Mouse (Mus musculus): ENCODE measurements around the gene Arl4c. TPM values are rescaled to one million over a fixed set of nuclear protein-coding genes. Genes with fewer than 3 reads are reported as not detected.

Gene Arl4c
- 16.3 and 17.7 TPM in 2 replicates for polyA plus RNA-seq (2016; fragmentation: Nextera tagmentation; extraction: Ambion mirVana)

DNA sequence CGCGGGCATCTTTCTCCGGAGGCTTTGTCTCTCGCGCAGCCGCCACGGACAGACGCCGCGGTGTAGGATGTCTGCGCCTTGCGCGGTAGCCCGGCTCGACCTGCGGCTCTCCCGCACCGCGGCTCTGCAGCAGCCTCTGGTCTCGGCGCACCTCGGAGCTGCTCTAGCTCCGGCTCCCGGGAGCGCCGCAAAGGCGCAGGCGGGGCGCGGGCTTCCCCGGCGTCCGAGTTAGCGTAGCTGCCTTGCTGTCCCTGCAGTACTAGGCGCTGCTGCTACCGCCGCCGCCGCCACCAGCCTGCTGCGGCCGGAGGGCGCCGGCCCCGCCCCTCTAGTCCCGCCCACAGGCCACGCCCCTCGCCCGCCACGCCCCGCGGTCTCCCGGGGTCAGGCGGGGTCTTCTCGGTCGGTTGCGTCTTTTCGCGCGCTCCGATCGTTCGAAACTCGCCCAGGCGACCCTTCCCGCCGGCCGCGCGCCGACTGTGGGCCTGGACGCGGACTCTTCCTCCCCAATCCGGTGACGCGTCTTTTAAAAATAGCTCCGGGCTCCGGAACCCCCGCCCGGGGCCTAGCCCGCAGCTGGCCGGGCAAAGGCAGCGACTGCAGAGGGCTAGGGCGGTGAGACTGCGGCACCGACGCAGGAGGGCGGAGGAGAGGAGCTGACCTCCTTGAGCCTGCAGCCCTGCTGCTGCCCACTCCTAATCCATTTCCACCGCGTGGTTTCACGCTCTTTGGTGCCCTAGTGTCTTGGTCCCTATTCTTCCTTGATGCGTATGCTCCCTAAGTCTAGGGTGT is at the start of gene Arl4c:
TSS of gene Arl4c (minus strand) at position 352 of the 792 bp plus-strand sequence.
- H3K36me3 ChIP-seq: peaks cover 7% of the 10 kb centered on the region; the same call in 1 of the 2 replicates
- H3K9ac ChIP-seq (replicated peaks): peak within 1 kb of the TSS; percentile 91
- peaks cover 27% of the 10 kb centered on the region for H3K4me1 ChIP-seq (replicated peaks)
- no peaks in the 10 kb centered on the region for H3K9me3 ChIP-seq
- peak within 1 kb of the TSS; percentile 92 for H3K27ac ChIP-seq
- H3K27me3 ChIP-seq: peaks cover 11% of the 10 kb centered on the region
- 1% methylated on average over 90 of the region's 91 CpGs for WGBS
- H3K4me3 ChIP-seq (replicated peaks): peak within 1 kb of the TSS; percentile 85
- H3K4me2 ChIP-seq: peak within 1 kb of the TSS; percentile 89
- ATAC-seq (ENCODE audit: insufficient number of reproducible peaks, insufficient read depth, low FRiP score, low TSS enrichment, low read depth): peak; percentile 88

DNA sequence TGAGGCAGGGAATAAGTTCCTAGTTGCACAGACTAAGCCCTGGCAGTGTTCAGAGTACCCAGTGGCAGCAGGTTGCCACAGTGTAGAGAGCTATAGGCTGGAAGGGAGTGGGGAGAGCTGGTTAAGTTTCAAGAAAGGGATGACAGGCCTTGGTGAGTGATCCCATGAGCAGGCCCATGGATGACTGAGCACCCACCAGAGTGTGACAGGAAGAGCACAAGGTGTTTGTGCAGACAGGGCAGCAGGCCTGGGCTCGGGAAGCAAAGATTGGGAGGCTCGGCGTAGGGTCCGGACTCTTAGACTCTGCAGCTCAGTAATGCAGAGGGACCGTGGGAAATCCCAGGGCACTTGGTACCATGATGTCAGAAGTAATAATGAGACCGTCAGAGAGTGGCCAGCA is 49.3 kb upstream of the Arl4c start:
- H3K9ac ChIP-seq (replicated peaks): no peak overlapping the region
- no peak overlapping the region for H3K27ac ChIP-seq
- H3K36me3 ChIP-seq: no peaks in the 10 kb centered on the region
- no peak for ATAC-seq (ENCODE audit: insufficient number of reproducible peaks, insufficient read depth, low FRiP score, low TSS enrichment, low read depth)
- H3K4me1 ChIP-seq (replicated peaks): no peaks in the 10 kb centered on the region
- H3K4me3 ChIP-seq (replicated peaks): no peak overlapping the region
- WGBS: 84% methylated on average over 6 of the region's 6 CpGs
- no peaks in the 10 kb centered on the region for H3K27me3 ChIP-seq
- H3K9me3 ChIP-seq: 0 out of 2 replicates have a peak, but pooled peaks cover 6% of the 10 kb centered on the region
- no peak overlapping the region for H3K4me2 ChIP-seq

DNA sequence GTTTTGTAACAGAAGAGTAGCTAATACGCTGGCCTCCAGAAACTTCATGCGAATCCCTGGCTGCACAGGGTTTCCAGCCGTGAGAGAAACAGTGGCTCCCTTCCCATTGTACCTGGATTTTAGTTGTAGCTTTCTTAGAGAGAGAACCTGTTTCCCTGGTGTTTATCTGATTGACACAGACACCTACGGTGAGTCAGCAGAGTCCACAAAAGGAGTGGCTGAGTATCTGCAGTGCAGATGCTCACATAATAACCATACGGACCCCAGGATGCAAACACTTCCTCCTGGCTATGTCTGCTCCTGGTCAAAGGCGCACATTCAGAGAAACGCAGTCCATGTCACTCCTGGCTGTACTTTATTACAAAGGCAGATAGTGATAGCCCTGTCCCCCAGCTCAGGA is 48.6 kb upstream of the Arl4c start:
- no peak overlapping the region for H3K4me3 ChIP-seq (replicated peaks)
- WGBS: 80% methylated on average over 7 of the region's 7 CpGs
- H3K4me2 ChIP-seq: no peak overlapping the region
- H3K27ac ChIP-seq: no peak overlapping the region
- no peaks in the 10 kb centered on the region for H3K4me1 ChIP-seq (replicated peaks)
- H3K36me3 ChIP-seq: no peaks in the 10 kb centered on the region
- no peaks in the 10 kb centered on the region for H3K27me3 ChIP-seq
- H3K9ac ChIP-seq (replicated peaks): no peak overlapping the region
- no peak for ATAC-seq (ENCODE audit: insufficient number of reproducible peaks, insufficient read depth, low FRiP score, low TSS enrichment, low read depth)
- 0 out of 2 replicates have a peak, but pooled peaks cover 6% of the 10 kb centered on the region for H3K9me3 ChIP-seq

DNA sequence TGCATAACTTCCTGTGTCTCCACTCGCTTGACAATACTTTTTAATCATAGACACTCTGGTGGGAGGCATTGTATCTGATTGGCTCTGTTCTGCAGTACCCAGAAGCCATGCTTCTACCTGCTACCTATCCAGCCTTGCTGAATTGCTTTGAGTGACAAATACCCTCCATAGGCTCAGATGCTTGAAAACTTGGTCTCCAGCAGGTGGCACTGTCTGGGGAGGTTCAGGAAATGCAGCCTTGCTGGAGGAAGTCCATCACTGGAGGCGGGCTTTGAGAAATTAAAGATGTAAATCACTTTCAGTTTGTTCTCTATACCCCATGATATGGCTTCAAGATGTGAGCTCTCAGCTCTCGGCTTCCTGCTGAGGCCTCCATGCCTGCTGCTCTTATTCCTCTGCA is 48.1 kb upstream of the Arl4c start:
- H3K27me3 ChIP-seq: no peaks in the 10 kb centered on the region
- H3K4me1 ChIP-seq (replicated peaks): no peaks in the 10 kb centered on the region
- no peak overlapping the region for H3K9ac ChIP-seq (replicated peaks)
- no peak overlapping the region for H3K4me3 ChIP-seq (replicated peaks)
- WGBS: 78% methylated on average over 3 of the region's 3 CpGs
- no peaks in the 10 kb centered on the region for H3K36me3 ChIP-seq
- no peak for ATAC-seq (ENCODE audit: insufficient number of reproducible peaks, insufficient read depth, low FRiP score, low TSS enrichment, low read depth)
- 0 out of 2 replicates have a peak, but pooled peaks cover 3% of the 10 kb centered on the region for H3K9me3 ChIP-seq
- H3K4me2 ChIP-seq: no peak overlapping the region
- no peak overlapping the region for H3K27ac ChIP-seq

DNA sequence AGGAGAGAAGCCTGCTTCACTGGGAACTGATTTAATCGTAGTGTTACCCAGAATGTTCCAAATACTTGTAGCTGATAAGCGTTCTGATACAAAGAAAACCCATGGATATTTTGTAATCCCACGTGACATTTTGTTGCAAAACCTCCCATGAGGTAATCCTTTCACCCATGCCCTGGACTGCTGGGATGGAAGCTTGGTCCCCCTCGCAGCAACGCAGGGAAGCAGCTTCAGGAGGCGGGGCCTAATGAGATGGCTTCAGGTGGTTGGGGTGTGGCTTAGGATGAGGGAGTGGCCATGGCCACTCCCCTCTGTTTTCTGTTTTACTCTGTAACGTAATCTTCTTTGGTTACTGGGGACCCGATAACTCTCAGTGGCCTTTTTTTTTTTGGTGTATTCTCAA is 47.1 kb upstream of the Arl4c start:
- ATAC-seq (ENCODE audit: insufficient number of reproducible peaks, insufficient read depth, low FRiP score, low TSS enrichment, low read depth): no peak
- Histone ChIP-seq H3K36me3 (no peaks in the 10 kb centered on the region), H3K27me3 (no peaks in the 10 kb centered on the region), H3K4me2 (no peak overlapping the region), H3K9ac (replicated peaks) (no peak overlapping the region), H3K4me3 (replicated peaks) (no peak overlapping the region), H3K27ac (no peak overlapping the region), H3K4me1 (replicated peaks) (no peaks in the 10 kb centered on the region), H3K9me3 (no peaks in the 10 kb centered on the region)
- WGBS: 73% methylated on average over 8 of the region's 8 CpGs

DNA sequence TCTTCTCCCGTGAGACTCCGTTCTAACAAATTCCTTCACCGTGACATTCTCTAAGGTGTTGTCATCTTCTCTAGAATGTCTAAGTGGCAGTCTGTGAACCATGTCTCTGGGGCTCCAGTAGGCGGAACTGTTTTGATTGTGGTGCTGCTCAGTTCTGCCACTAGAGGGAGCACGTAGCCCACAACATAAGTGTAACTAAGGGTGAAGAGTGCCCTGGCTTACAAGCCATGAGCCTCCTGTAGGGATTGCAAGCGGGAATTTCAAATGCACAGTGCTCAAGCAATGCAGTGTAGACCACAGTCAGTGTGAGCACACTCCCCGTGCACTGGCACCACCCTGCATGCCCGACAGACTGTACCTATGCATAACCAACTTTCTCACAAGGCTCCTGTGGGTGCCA is 43.2 kb upstream of the Arl4c start:
- Histone ChIP-seq H3K4me2 (no peak overlapping the region), H3K27ac (no peak overlapping the region), H3K27me3 (no peaks in the 10 kb centered on the region), H3K9me3 (no peaks in the 10 kb centered on the region), H3K36me3 (no peaks in the 10 kb centered on the region), H3K4me3 (replicated peaks) (no peak overlapping the region), H3K4me1 (replicated peaks) (no peaks in the 10 kb centered on the region), H3K9ac (replicated peaks) (no peak overlapping the region)
- ATAC-seq (ENCODE audit: insufficient number of reproducible peaks, insufficient read depth, low FRiP score, low TSS enrichment, low read depth): peak; percentile 66; the same call in 1 of the 2 replicates
- 8% methylated on average over 8 of the region's 8 CpGs for WGBS

DNA sequence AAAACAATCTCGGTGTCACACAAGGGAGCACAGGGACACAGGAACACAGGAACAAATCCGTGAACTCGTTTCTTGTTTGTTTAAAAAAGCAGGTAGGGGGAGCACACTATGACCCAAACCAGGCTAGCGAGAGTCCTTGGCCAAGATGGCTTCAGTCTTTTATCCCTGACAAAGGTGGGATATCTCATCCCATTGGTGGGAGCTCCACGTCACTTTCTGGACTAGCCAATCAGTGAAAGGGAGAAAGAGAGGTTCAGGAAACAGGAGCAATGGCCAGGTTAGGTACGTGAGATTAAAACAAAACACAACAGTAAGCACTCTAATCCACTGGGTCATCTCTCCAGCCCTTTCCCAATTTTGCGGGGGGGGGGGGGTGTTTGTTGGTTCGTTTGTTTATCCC is 42.2 kb upstream of the Arl4c start:
- Histone ChIP-seq H3K4me2 (no peak overlapping the region), H3K27ac (no peak overlapping the region), H3K27me3 (no peaks in the 10 kb centered on the region), H3K9ac (replicated peaks) (no peak overlapping the region), H3K4me3 (replicated peaks) (no peak overlapping the region), H3K9me3 (no peaks in the 10 kb centered on the region), H3K4me1 (replicated peaks) (no peaks in the 10 kb centered on the region), H3K36me3 (no peaks in the 10 kb centered on the region)
- ATAC-seq (ENCODE audit: insufficient number of reproducible peaks, insufficient read depth, low FRiP score, low TSS enrichment, low read depth): no peak
- 75% methylated on average over 8 of the region's 8 CpGs for WGBS

DNA sequence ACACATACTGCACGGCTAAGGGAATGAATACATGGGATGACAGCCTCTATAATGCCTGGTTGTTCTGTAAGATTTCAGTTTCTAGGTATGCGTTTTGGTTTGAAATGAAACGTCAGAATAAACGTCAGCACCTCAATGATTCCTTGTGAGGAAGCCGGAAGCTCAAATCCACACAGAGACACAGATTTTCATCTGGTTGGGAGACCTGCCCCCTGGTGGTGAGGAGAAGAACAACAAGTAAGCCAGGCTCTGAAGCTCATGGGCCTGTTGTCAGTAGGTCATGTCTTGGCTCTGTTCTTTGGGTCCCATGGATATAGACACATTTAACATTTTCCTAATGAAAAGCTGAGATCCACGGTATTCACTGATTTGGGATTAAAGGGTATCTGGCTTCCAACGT is 40.4 kb upstream of the Arl4c start:
- Histone ChIP-seq H3K36me3 (no peaks in the 10 kb centered on the region), H3K27ac (no peak overlapping the region), H3K4me3 (replicated peaks) (no peak overlapping the region), H3K27me3 (no peaks in the 10 kb centered on the region), H3K9me3 (no peaks in the 10 kb centered on the region), H3K4me2 (no peak overlapping the region), H3K4me1 (replicated peaks) (no peaks in the 10 kb centered on the region), H3K9ac (replicated peaks) (no peak overlapping the region)
- WGBS: 51% methylated on average over 7 of the region's 7 CpGs
- ATAC-seq (ENCODE audit: insufficient number of reproducible peaks, insufficient read depth, low FRiP score, low TSS enrichment, low read depth): no peak

DNA sequence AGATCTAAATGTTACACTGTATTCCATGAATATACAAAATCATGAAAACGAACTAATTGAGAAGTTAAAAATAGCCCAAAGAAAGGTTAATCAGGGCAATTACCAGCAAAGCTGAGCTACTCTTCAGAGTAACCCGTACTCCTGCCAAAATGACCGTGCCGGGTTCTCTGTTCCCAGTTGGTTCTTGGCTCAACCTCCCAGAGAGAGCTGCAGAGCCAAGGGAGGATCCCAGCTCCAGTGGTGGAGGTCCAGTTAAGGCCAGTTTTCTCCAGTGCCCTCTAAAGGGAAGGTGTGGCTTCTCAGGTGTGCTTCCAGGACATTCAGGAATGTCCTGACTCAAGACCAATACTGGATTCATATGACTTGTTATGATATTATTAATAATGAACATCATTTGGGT is 37.5 kb upstream of the Arl4c start:
- Histone ChIP-seq H3K27me3 (no peaks in the 10 kb centered on the region), H3K27ac (no peak overlapping the region), H3K9ac (replicated peaks) (no peak overlapping the region), H3K9me3 (no peaks in the 10 kb centered on the region), H3K4me2 (no peak overlapping the region), H3K4me1 (replicated peaks) (no peaks in the 10 kb centered on the region), H3K36me3 (no peaks in the 10 kb centered on the region), H3K4me3 (replicated peaks) (no peak overlapping the region)
- no peak for ATAC-seq (ENCODE audit: insufficient number of reproducible peaks, insufficient read depth, low FRiP score, low TSS enrichment, low read depth)
- WGBS: 88% methylated on average over 4 of the region's 4 CpGs

DNA sequence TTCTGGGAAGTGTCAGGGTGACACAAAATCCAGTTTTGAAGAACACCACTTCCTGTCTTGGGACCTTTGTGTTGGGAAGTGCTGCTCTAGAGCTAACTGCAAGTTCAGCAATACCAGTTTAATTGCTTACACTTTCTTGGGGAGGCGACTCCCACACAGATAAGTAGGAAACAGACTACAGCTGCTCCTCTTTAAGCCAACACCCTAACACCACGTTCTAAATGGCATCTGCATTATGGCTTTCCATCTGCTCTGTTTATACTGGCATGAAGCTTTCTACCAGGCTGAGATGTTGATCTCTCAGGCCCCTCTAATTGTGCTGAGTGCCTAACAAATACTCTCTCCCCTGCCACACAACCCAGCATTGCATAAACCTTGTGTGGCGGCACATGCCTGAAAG is 36.9 kb upstream of the Arl4c start:
- ATAC-seq (ENCODE audit: insufficient number of reproducible peaks, insufficient read depth, low FRiP score, low TSS enrichment, low read depth): no peak
- Histone ChIP-seq H3K4me2 (no peak overlapping the region), H3K4me1 (replicated peaks) (no peaks in the 10 kb centered on the region), H3K4me3 (replicated peaks) (no peak overlapping the region), H3K27ac (no peak overlapping the region), H3K36me3 (no peaks in the 10 kb centered on the region), H3K27me3 (no peaks in the 10 kb centered on the region), H3K9me3 (no peaks in the 10 kb centered on the region), H3K9ac (replicated peaks) (no peak overlapping the region)
- 56% methylated on average over 3 of the region's 3 CpGs for WGBS

DNA sequence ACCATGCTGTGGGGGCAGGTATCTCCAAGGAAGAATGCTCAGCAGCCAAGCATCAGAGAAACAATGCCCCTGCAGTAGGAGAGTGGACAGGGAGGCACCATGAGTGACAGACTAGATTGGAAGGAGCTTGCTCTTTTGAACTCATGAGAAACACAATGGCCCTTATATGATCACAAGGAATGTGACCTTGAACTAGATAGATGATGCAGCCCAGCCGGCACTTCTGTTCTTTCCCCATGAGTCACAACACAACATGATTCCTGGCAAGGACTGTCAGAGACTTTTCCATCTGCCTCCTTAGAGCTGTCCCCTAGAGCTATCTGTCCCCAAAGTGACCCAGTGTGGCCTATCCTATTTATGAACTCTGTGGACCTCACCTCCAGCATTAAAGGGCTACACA is 27.5 kb upstream of the Arl4c start:
- Histone ChIP-seq H3K36me3 (no peaks in the 10 kb centered on the region), H3K4me1 (replicated peaks) (no peaks in the 10 kb centered on the region), H3K4me3 (replicated peaks) (no peak overlapping the region), H3K9me3 (no peaks in the 10 kb centered on the region), H3K9ac (replicated peaks) (no peak overlapping the region), H3K27me3 (no peaks in the 10 kb centered on the region), H3K4me2 (no peak overlapping the region), H3K27ac (no peak overlapping the region)
- WGBS: 100% methylated on average over 1 of the region's 1 CpGs
- no peak for ATAC-seq (ENCODE audit: insufficient number of reproducible peaks, insufficient read depth, low FRiP score, low TSS enrichment, low read depth)

DNA sequence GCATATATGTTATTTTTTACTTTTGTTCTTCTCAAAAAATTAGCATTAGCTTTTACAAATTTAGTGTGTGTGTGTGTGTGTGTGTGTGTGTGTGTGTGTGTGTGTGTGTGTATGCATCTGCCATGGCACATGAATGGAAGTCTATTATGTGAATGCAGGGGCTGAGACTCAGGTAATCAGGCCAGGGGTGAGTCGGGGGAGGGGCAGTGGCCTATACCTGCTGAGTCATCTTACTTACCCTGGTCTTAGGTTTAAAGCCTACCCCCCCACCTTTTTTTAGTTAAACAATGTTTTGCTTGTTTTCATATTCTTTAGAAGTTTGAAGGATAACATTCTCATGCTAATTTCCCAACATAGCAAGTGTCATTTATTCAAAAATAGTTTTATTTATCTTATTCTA is 25.3 kb upstream of the Arl4c start:
- H3K9ac ChIP-seq (replicated peaks): no peak overlapping the region
- no peak for ATAC-seq (ENCODE audit: insufficient number of reproducible peaks, insufficient read depth, low FRiP score, low TSS enrichment, low read depth)
- 90% methylated on average over 1 of the region's 1 CpGs for WGBS
- H3K9me3 ChIP-seq: no peaks in the 10 kb centered on the region
- no peaks in the 10 kb centered on the region for H3K27me3 ChIP-seq
- H3K27ac ChIP-seq: no peak overlapping the region
- no peak overlapping the region for H3K4me2 ChIP-seq
- H3K4me3 ChIP-seq (replicated peaks): no peak overlapping the region
- H3K36me3 ChIP-seq: no peaks in the 10 kb centered on the region
- H3K4me1 ChIP-seq (replicated peaks): no peaks in the 10 kb centered on the region
